8 mouse cellular contexts compared by ENCODE assay signal in the genomic region with DNA sequence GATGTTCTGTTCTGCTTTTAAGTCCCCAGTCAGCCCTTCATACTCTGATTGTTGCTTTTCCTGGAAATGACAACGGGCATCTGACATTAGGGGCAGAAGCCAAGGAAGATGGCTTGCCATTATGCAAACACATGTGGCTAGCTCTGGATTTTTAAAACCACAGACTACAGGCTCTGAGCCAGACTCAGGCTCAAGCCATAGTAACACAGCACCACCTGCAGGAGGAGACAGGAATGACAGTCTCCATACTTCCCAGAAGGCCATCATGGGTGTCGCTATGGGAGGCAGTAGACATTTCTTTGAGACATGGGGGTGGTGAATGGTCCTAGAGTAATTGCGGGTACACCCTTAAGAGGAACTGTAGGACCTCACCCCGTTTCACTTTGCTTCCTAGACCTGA.
DNase-seq lines count a peak whose midpoint lies in the region; ATAC-seq lines count a peak whose summit lies in the region.

No protein-coding gene starts in this region.

- peak; percentile 74 for ATAC-seq in activated CD4-positive, CD25-positive, alpha-beta regulatory T cell, adult 4 months

- DNase-seq in CD4-positive helper T cell, adult 2 months (ENCODE audit: low read depth, low spot score): peak; percentile 55
- DNase-seq in cerebellum, postnatal 4 days (ENCODE audit: low spot score in 2 of 2): peak; percentile 53 to 77
- peak; percentile 79 for DNase-seq in gastrocnemius, postnatal 10 days
- DNase-seq in large intestine, adult 2 months (ENCODE audit: low read depth, low spot score): peak; percentile 16
- DNase-seq in lung, adult 18-20 months: peak; percentile 37 to 49
- DNase-seq in ovary, postnatal 14 days (ENCODE audit: low spot score): peak; percentile 74
- DNase-seq in thymus, postnatal 25 days: peak; percentile 64

- WGBS in large intestine, adult 2 months: 58% methylated on average over 4 of the region's 4 CpGs

Comparison
In these comparisons a context has a peak if more than half of its experiments do, and no peak if none do; other contexts are left out.
1. Peak in every context shown above with its lines: DNase-seq and ATAC-seq.
2. DNase-seq: peak in every context shown above with its lines; median percentile 79 in gastrocnemius, postnatal 10 days; 74 in ovary, postnatal 14 days; 65 in cerebellum, postnatal 4 days; 64 in thymus, postnatal 25 days; 55 in CD4-positive helper T cell, adult 2 months; 43 in lung, adult 18-20 months; 16 in large intestine, adult 2 months.